Mouse (Mus musculus): ENCODE measurements around the gene Atg5.
"Not testable (repeated sequence)": the region's sequence is repeated elsewhere in the genome, so short reads cannot be mapped to it uniquely, and the experiment has no call there.

- TF ChIP-seq CTCF (IDR thresholded peaks at IDR 0.05; ENCODE audit: low read depth, low read length), result peak; percentile 3; the same call in 1 of the 2 replicates
- TF ChIP-seq POLR2A (IDR thresholded peaks at IDR 0.05; ENCODE audit: extremely low read depth, insufficient read depth, low read length), result not testable (repeated sequence)
Observed at GRCm38 (mm10) chr10:44235298-44235697, 32.9 kb upstream of the Atg5 start.

Data from liver, adult 2 months (tissue).